Mouse (Mus musculus): Measurements from ENCODE around the gene Ermard. TPM values are rescaled to one million over a fixed set of nuclear protein-coding genes. Genes with fewer than 3 reads are reported as not detected.

The Ermard gene
- polyA plus RNA-seq, 2 experiments from 2014 or later: 102 to 158 TPM

DNA sequence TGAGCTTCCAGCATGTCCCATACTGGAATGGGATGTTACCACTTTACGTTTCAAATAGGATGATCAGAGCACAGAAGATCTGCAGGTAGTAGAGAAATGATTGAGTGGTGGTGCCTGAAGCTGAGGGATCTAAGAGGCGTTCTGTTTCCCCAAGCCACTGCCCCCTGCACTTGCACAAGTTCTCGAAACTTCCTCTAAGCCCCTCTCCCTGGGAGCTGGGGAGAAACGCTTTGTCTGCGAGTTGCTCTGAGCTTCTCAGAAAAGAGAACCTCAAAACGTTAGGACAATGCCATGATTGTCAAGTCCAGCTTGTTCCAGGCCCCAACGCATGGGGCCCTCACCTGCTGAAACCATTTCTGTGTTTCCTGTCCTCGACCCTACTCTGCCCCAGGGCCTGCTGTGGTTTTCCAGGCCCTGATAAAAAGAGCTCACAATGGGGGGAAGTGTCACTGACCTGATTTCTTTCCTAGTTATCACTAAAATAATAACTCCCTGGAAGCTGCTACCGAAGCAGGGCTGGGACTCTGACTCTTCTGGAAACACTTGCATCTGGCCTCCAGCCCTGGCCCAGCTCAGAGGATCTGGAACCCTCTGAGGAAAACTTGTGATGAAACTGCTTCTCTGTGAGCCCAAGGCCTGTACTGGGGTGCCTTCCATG, 88.8 kb downstream of the Ermard start:
- ATAC-seq: no peak

DNA sequence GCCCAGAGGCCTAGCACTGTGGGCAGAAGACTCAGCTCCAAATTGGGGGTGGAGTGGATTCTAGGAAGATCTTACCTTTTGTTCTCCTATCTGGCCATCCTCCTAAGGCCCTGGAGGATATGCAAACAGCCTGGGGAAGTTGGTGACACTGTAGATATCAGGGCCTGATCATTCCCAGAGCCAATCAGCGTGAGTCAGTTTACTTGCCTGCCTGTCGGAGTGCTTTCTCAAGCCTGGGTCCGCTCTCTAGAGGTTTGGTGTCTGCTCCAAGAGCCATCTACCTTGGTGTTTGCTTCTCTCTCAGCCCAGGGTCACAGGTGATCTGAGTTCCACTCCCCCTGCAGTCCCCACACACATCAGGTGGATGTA, 89.3 kb downstream of the Ermard start:
- no peak for ATAC-seq

DNA sequence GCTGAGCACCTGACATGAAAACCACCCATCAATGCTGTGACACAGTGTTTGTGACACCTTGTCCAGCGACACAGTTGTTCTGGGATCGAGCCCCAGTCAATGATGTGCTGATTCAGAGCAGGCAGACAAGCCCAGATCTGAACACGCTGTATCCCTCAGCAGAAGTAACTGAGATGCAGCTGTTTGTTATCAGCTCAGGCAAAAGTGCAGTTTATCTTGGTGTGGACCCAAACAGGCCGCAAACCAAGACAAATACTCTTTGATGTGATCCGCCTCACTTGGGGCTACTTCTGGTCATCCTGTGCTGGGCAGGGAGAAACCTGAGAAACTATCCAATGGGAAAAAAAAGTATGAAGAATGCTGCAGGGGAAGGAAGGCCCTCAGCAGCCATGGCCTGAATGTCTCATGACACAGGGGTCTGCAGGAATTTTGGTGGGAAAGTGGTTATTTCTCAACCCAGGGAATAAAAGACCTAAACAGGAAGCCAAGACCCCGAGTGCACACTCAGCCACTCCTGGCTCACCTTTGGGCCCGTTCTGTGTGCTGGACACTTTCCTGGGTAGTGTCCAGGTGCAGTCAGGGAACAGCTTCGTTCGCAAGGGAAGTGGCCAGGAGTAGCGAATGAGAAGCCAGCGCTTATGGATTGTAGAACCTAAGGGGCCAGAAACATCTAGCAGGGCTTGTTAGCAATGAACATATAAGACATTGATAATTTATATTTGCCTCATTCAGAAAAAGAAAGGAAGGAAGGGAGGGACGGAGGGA, 94.1 kb downstream of the Ermard start:
- ATAC-seq: no peak

DNA sequence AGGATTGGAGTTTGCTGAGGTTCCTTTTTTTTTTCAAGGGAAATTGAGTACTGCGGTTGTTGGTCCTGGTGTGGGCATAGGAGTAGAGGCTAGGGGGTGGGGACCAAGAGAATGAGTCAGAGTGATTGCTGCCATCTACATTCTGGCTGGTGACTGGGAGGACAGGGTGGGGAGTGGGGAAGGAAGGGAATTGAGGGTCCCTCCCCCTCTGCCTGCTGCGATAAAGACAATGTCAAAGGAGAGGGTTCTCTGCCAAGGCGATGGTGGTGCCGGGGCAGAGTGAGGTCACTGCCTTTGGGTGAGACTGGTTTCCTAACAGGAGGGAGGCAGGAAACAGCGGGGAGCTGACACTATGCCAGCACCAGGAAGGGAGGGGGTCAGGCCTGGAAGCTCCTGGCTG, 96.4 kb downstream of the Ermard start:
- ATAC-seq: no peak

Other genes with a start within 250 kb of the Ermard start
- gene Wdr27, start 98.0 kb upstream of the Ermard start, polyA plus RNA-seq (2017; shearing (Covaris generic)): under 1 TPM in 1 of 2 experiments, not detected in 1; 0.57 TPM
- gene 1600012H06Rik, start 98.0 kb upstream of the Ermard start, polyA plus RNA-seq (2017; shearing (Covaris generic)): 10 to 100 TPM; 18.3 to 19.1 TPM
- gene Phf10, start 79.9 kb upstream of the Ermard start, polyA plus RNA-seq (2017; shearing (Covaris generic)): 10 to 100 TPM; 12.0 to 15.2 TPM
- gene 9030025P20Rik, start 62.7 kb upstream of the Ermard start, polyA plus RNA-seq (2017; shearing (Covaris generic)): 10 to 100 TPM; 43.4 to 66.1 TPM
- gene Gm3417, start 62.4 kb upstream of the Ermard start, polyA plus RNA-seq (2017; shearing (Covaris generic)): 1 to 10 TPM; 3.1 to 3.3 TPM
- 10 to 100 TPM in 1 of 2 experiments, 1 to 10 TPM in 1; 5.6 to 10.9 TPM for gene Gm3435, start 31.0 kb upstream of the Ermard start, polyA plus RNA-seq (2017; shearing (Covaris generic))
- gene Tcte3, start 280 bp downstream of the Ermard start, polyA plus RNA-seq (2017; shearing (Covaris generic)): 1 to 10 TPM in 1 of 2 experiments, not detected in 1; 5.5 TPM
- 1 to 10 TPM; 2.1 to 4.7 TPM for gene Gm3448, start 329 bp downstream of the Ermard start, polyA plus RNA-seq (2017; shearing (Covaris generic))